Mouse (Mus musculus) thymus, postnatal 0 days (tissue): ENCODE data around the gene Fam53a. TPM values are rescaled to one million over a fixed set of nuclear protein-coding genes. Genes with fewer than 3 reads are reported as not detected.

Experiments used
- DNase-seq: peaks from one replicate; pipeline ENCODE4 v3.0.0-alpha.2; 2015; ENCODE audit warnings: low spot score
- polyA plus RNA-seq: library from polyadenylated mRNA; unstranded; fragments of >200 nt; fragmentation: Nextera tagmentation; extraction: Ambion mirVana; gene quantifications from 2 replicates; pipeline ENCODE4 v1.2.1, GENCODE M21; 2015

Fam53a gene
- 72.6 and 78.5 TPM in 2 replicates for polyA plus RNA-seq

DNA sequence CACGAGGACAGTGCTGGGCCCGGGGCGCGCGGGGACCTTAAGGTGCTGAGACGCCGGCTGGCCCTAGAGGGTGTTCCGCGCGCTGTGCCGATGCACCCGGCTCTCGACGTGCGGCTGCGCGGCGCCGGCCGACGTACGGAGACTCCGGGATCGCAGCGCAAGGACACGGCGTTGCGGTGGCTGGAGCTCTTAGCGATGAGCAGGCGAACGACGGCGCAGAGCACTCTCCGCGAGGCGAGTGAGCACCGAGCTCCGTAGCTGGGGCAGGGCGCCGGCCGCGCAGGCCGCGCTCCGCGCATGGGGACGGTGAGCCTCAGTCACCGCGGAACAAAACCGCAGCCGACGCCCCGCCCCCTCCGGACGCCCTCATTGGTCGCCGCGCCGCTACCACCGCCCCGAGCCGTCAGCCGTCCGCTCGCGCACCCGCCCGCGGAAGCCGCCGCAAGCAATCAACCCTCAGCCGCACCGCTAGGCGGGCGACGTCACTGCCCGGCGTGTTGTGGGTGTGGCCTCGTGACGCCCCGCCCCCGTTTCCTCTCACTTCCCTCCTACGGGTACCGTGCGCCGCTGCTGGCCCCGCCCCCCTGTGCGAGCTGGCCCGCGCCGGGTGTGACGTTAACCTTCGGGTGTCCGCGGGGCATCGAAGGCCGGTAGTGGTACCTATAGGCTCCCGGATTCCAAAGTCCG is at the start of gene Fam53a, which contains the start of gene Gm9903:
Gene Fam53a, minus strand, starts transcription at position 335 of the 687 bp plus-strand sequence.
Gene Gm9903, plus strand, starts transcription at position 625 of the 687 bp plus-strand sequence.
- DNase-seq: peak; percentile 98

GRCm38 (mm10) chr5:33678244-33678643 is 48.8 kb upstream of the Fam53a start:
- DNase-seq: no peak

GRCm38 (mm10) chr5:33675964-33676363 is 46.5 kb upstream of the Fam53a start:
- no peak for DNase-seq

DNA sequence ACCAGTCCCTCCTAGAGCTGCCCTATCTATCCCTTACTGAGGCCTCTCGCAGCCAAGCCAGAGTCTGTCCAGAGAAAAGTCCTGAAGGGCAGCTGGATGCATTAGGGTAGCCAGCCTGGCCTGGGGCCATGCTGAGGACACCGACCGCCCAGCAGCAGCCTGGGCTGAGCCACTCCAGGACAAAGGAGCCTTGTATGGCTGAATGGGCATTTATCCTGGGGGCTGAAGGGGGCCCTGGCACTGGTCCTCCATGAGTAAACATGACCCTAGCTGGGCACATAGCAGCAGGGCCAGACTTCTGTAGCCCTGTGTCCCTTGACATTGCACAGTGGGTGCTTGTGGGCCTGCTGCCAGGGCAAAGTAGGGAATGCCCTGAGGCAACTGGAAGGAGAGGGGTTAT is 45.0 kb upstream of the Fam53a start:
- no peak for DNase-seq

GRCm38 (mm10) chr5:33671659-33672058 is 42.2 kb upstream of the Fam53a start:
- no peak for DNase-seq

- peak; percentile 32 for DNase-seq
Measured at GRCm38 (mm10) chr5:33668223-33668622, 38.8 kb upstream of the Fam53a start.

- DNase-seq: no peak
Measured at GRCm38 (mm10) chr5:33658664-33659050, 29.2 kb upstream of the Fam53a start.

GRCm38 (mm10) chr5:33657787-33658663 is 28.6 kb upstream of the Fam53a start, which contains the start of the genes Tacc3 and Tmem129:
TSS of gene Tacc3 (plus strand) at chr5:33658128.
TSS of gene Tmem129 (minus strand) at chr5:33658416.
- peak; percentile 99 for DNase-seq

DNA sequence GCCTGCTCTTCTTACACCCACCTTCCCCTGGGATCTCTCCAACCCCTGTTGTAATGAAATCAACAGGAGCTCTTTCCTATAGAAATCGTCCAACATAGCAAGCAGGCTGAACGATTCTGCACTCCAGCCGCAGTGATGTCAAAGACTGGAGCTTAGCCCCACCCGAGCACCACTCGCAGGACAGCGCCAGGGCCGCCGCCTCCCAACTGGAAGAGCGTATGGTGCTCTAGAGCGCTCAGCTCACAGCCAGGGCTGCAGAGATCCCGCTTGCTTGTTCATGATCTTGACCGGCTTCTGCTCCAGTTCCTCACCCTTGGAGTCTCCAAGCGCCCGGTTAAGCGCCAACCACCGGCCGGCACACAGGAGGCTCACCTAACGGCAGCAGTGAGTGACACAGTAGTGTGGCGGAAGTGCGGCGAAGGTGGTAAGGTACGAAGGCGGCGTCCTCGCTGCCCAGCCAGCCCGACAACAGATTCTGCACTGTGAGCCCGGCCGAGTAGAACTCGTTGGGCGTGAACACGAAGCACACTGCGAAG is 27.9 kb upstream of the Fam53a start:
- DNase-seq: no peak

DNA sequence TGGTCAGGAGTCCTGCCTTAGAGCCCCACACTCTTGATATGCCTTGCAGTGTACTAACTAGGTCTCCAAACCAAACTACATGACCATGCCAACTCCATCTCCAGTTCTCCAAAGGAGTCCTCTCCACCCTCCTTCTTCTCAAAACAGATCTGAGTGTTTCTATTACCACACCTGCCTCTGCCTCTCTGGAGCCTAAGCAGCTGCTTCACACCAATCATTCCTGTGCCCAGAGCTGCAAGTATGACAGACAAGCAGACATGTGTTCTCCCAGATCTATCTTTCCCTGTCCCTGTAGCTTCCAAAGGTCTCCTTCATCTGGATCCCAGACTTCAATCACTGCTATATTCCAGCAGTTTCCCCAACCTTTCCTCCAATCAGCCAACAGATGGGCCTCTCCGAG is 27.3 kb upstream of the Fam53a start:
- no peak for DNase-seq

DNA sequence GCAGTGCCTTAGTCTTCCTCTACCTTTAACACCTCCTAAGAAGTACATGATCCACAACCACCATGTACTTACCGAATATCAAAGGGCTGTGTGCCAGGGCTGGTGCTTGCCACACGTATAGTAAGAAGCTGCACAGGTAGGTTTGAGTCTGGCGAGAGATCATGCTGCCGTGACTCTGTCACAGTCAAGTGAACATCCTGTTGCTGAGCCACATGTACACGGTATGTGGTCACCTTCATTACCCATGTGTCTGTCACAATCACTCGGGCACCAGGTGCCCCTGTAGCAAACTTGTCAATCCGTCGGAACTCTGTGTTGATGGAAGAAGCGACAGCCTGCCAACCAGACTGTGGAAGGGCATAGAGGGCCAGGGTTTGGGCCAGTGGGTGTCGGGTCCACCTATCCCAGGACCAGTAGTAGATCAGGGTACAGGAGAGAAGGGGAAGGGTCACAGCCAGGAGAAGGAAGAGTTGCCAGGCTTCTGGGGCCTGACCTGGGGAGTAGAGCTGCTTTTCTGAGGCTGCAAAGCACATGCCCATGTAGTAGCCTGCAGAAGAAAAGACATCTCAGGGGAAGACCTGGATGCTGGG is 25.9 kb upstream of the Fam53a start:
- DNase-seq: no peak

DNA sequence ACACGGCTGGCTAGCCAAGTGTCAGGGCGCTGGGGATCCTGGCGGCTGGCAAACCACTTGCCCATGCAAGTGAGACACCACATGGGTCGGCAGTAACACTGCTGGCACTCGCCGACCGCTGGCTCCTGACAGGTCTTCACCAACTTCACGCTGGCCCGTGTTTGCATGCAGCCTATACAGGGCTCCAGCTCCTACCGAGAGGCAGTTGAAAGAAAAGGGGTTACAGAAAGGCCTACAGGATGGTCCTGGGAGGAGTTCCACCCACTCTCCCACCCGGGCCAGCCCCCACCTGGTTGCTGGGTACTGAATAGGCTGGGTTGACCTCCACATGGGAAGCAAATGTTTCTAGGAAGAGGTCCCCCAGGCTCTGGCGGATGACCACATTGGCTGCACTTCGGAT is 25.0 kb upstream of the Fam53a start:
- DNase-seq: no peak

GRCm38 (mm10) chr5:33652783-33653173 is 23.3 kb upstream of the Fam53a start:
- DNase-seq: no peak

DNA sequence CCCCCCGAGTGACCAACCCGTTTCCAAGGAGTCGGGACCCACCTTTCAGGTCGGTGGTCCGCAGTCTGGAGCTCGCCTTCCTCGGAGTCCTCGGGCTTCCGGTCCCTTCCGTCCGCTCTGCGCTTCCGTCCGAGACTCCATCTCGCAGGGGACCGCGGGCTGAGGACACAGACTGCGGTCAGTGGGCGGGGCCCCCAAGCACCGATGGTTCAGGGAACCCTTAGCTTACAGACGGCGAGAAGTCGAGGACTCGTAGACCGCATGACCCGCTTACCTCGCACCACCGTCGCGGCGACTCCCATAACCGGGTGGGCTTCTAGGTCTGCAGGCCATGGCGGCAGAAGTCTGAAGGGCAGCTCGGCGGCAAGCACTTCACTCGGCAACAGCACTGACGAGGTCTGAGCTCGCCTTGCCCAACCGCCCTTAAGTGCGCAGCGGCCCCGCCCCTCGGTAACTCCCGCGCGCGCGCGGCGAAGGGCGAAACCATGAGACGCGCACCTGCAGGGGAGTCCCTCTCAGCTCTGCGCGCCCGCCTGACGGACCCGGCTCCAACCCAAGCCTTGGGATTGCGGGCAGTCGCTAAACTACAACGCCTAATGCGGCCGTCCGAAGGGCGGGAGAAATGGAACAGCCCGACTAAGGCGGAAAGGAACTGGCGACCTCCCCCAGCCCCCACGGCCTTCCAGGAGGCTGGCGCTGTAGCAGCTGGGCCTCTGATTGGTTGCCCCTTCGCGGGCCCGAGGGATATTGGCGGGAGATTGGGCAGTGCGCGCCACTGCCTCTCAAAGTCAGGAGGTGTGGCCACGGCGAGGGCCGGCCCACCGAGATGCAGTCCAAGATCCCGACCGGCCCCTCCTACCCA is 22.7 kb upstream of the Fam53a start, which contains the start of gene Slbp:
Gene Slbp, minus strand, starts transcription at position 654 of the 862 bp plus-strand sequence.
- DNase-seq: peak; percentile 92

- no peak for DNase-seq
Measured at GRCm38 (mm10) chr5:33651541-33651920, 22.1 kb upstream of the Fam53a start.

DNA sequence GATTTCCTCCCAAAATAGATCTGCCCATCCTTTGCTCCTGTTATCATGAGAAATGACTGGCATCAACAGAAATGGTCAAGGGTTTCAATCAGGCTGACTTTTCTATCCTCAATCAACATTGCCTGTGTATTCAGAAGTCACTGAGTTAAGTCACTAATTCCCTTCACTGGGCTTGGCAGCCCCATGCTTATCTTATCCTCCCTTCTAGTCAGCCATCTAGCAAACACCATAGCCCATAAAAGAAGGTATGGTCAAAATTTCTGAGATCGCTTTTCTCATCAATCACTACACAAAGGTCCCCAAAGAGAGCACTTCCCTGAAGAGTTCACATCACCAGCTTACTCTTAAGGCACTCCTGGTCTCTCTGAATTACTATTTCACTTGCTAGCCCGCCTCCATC is 21.6 kb upstream of the Fam53a start:
- DNase-seq: no peak

DNA sequence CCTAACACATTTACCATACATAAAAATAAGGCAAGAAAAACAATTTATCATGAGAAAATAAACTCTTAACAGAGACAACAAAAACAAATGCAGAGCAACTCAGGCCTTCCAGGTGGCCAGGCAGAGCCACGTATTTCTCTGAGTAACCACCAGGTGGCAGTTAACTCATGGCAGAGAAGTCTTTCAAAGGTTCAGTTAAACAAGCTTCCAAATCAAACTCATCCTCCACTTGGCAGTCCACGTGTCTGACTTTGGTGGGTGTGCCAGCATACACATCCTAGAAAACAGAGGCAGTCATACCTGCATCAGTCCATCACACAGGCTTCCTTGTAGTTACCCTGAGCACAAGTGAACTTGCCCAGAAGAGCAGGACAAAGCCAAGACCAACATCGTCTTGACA is 11.2 kb upstream of the Fam53a start:
- DNase-seq: peak; percentile 63

DNA sequence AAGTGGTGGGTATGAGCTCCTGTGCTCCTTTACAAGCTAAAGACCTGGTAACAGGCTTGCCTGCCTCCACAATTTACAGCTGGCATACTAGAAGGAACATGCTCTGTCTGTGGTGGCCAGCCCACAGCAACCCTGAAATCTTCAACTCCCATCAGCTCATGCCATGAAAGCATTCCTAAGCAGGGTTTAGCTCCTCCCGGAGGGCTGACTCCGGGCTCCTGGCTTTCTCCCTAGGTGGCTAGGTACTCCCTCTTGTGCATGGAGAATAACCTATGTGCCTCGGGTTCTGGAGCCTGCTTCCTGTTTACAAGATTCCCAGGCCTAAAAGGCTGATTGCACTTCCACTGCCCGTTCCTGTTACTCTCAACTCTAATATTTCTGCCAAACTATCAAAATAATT is 9.4 kb upstream of the Fam53a start:
- DNase-seq: no peak

DNA sequence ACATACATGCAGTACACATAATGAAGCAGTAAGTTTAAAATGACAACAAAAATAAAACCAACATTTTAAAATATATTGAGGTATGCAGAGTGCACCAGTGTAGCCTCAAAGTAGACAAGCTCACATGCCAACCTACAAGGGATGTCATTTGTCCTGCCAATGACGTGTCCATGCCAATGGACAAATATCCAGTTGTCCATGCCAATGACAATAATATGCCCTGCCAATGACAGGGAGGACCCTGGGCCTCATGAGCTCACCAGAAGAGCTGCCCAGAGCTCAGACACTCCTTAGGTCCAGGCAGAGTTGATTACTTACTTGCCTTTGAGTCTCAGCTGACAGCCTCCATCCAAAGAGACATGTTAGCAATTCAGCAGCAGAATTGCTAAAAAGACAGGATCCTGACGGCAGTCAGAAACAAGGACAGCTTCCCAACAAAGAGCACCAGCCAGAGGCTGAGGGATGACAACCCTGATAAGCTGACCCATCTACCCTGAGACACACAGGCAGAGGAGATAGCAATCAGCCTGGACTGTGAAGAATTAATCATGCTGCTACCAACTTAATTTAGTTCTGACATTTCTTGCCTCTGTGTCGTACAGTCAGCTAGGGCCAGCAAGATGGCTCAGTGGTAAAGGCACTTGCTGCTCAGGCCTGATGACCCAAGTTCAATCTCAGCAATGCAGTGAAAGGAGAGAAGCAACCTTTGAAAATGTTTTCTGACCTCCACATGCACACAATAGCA is 8.3 kb upstream of the Fam53a start:
- no peak for DNase-seq

DNA sequence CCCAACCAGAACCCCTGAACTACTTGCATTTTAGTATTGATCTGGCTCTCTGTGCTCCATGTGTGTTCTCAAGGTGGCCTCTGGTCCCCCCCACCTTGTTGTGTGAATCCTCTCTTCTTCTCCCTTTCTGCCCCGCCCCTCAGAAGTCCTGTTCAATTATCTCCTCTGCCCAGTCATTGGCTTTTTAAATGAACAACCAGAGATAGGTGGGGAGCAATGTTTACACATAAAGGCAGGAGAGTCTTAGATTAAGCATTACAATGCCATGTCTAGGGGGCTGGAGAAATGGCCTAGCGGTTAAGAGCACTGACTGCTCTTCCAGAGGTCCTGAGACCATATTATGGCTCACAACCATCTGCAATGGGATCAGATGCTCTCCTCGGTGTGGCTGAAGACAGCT is 5.9 kb upstream of the Fam53a start:
- no peak for DNase-seq
